Mouse (Mus musculus) lung, postnatal 0 days (tissue): ENCODE measurements at regions not wholly inside any gene's neighbourhood (a gene's known extent, or its start where the extent isn't known, plus 50 kb on each side); places are given as distances from the start of the nearest gene placed in this dataset.

Experiments used
- CTCF ChIP-seq: IDR thresholded peaks from 2 replicates; pipeline ENCODE4 v1.5.1; 2016; ENCODE audit warnings: antibody characterized with exemption, mild to moderate bottlenecking
- EP300 ChIP-seq: IDR thresholded peaks from 2 replicates; pipeline ENCODE4 v1.6.1; 2016; ENCODE audit warnings: antibody characterized with exemption, mild to moderate bottlenecking, control low read depth

GRCm38 (mm10) chr9:61675366-61675765, 239.0 kb downstream of the Rplp1 start:
- TF ChIP-seq EP300 (no peak), CTCF (no peak)
